Mouse (Mus musculus) megakaryocyte, embryonic 14.5 days (primary cell): ENCODE results near the gene Plxnc1.

ENCODE experiments used
- FLI1 ChIP-seq: IDR thresholded peaks from 2 replicates; pipeline ENCODE4 v1.6.1; 2012; ENCODE audit warnings: low read length, inconsistent platforms, mixed read lengths
- GATA1 ChIP-seq: IDR thresholded peaks from 3 replicates; pipeline ENCODE4 v1.6.1; 2012; ENCODE audit warnings: mixed read lengths, low read length, inconsistent platforms, borderline replicate concordance

- TF ChIP-seq GATA1 (no peak), FLI1 (no peak)
These were observed 47.7 kb downstream of the Plxnc1 start for GRCm38 (mm10) chr10:94896950-94897349.
